Mouse (Mus musculus): ENCODE measurements around the gene Parva. TPM values are rescaled to one million over a fixed set of nuclear protein-coding genes. Genes with fewer than 3 reads are reported as not detected.

Parva gene
- polyA plus RNA-seq, 1 experiment from 2014 or later: 28.5 TPM

GRCm38 (mm10) chr7:112604209-112604608 is 176.9 kb downstream of the Parva start:
- Histone ChIP-seq H3K27me3 (replicated peaks; ENCODE audit: control insufficient read depth, insufficient read depth, low read length) (no peaks in the 10 kb centered on the region), H3K4me2 (ENCODE audit: low read length) (no peak overlapping the region), H3K27ac (ENCODE audit: low read depth, low read length) (peak overlapping the region; percentile 40), H3K4me3 (ENCODE audit: low read length) (no peak overlapping the region), H3K9me3 (ENCODE audit: control insufficient read depth, low read length) (no peaks in the 10 kb centered on the region), H3K9ac (ENCODE audit: low read depth, low read length) (no peak overlapping the region), H3K36me3 (ENCODE audit: control insufficient read depth, insufficient read depth, low read length) (no peaks in the 10 kb centered on the region), H3K4me1 (ENCODE audit: control insufficient read depth, insufficient read depth, low read depth, low read length) (peaks cover 5% of the 10 kb centered on the region)
- peak; percentile 60 for ATAC-seq
- WGBS: 32% methylated on average over 8 of the region's 8 CpGs

GRCm38 (mm10) chr7:112614046-112614790 is 186.9 kb downstream of the Parva start:
- Histone ChIP-seq H3K36me3 (ENCODE audit: control insufficient read depth, insufficient read depth, low read length) (no peaks in the 10 kb centered on the region), H3K4me1 (ENCODE audit: control insufficient read depth, insufficient read depth, low read depth, low read length) (no peaks in the 10 kb centered on the region), H3K9me3 (ENCODE audit: control insufficient read depth, low read length) (no peaks in the 10 kb centered on the region), H3K27me3 (replicated peaks; ENCODE audit: control insufficient read depth, insufficient read depth, low read length) (no peaks in the 10 kb centered on the region), H3K9ac (ENCODE audit: low read depth, low read length) (no peak overlapping the region), H3K27ac (ENCODE audit: low read depth, low read length) (no peak overlapping the region), H3K4me3 (ENCODE audit: low read length) (no peak overlapping the region), H3K4me2 (ENCODE audit: low read length) (no peak overlapping the region)
- ATAC-seq: no peak
- 91% methylated on average over 3 of the region's 3 CpGs for WGBS

DNA sequence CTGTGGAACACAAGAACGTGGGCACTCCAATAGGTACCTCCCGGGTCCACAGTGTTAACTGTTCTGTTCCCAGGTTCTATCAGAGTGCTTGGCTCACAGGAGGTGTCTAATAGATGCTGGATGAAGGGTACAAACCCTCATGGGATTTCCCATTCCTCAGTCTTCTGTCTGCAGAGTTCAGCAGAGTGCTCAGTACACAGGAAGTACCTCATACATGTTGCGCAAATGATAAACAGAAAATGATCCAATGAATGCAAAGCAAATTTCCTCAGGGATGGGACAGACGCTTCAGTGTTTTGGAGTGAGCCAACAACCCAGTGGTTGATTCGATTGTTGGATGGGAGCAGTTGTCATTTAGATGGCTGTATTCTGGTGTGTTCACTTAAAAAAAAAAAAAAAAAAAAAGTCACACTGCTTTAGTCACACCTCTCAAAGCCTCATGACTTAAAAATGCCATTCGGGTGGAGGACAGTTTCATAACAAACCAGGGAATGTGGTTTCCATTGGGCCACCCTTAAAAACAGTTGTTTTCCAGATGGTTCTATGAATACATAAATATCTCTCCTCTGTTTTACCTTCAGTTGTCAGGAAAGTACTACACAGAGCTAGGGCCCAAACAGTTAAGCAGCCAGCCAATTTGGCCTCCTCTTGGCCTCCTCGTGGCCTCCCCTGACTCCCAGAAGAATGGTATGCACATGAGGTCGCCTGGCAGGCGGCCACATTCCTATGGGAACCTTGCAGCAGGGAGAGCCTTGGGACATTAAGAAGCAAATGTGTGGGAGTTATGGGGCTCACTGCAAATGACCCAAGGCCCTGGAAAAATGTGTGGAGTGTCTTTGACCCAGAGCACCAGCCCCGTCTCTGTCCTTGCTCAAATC is 187.7 kb downstream of the Parva start:
- 61% methylated on average over 10 of the region's 10 CpGs for WGBS
- H3K4me3 ChIP-seq (ENCODE audit: low read length): no peak overlapping the region

DNA sequence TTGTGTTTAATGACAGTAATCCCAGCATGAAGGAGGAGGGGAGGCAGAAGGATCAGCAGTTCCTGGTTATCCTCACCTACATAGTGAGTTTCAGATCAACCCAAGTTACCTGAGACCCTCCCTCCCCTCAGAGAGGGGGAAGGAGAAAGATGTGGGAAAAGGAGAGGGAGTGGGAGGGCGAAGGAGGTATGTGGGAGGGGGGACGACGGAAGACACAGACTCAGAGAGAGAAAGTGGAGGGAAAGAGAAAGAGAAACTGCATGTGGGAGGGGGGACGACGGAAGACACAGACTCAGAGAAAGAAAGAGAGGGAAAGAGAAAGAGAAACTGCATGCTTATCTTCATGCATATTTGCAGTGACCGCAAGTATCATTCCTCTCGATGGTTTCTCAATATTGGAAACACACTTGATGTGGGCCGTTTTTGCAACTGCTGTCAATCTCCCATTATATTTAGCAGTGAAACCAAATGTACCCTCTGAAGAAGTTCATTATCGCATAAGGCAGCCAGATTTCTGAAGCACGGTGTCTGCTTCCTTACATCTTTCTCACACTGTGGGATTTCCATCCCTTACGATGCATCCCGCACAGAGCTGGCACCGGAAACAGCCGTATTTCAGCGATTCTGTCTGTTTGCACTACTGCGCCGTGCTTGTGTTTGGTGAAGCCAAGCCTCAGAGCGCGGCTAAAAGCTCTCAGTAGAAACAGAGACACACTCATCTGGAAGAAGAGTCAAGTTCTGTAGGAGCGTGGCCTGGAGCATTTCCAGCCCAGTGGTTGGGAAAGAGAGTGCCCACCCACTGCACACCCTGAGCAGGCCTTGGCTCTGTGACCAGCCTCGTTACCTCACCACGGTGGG is 193.2 kb downstream of the Parva start:
- no peaks in the 10 kb centered on the region for H3K27me3 ChIP-seq (replicated peaks; ENCODE audit: control insufficient read depth, insufficient read depth, low read length)
- peaks cover 2% of the 10 kb centered on the region; the same call in 1 of the 2 replicates for H3K4me1 ChIP-seq (ENCODE audit: control insufficient read depth, insufficient read depth, low read depth, low read length)
- no peaks in the 10 kb centered on the region for H3K36me3 ChIP-seq (ENCODE audit: control insufficient read depth, insufficient read depth, low read length)
- no peak for ATAC-seq
- H3K9me3 ChIP-seq (ENCODE audit: control insufficient read depth, low read length): no peaks in the 10 kb centered on the region
- peak overlapping the region; percentile 13; the same call in 1 of the 2 replicates for H3K4me2 ChIP-seq (ENCODE audit: low read length)
- no peak overlapping the region for H3K27ac ChIP-seq (ENCODE audit: low read depth, low read length)
- WGBS: 72% methylated on average over 22 of the region's 22 CpGs
- no peak overlapping the region for H3K4me3 ChIP-seq (ENCODE audit: low read length)
- H3K9ac ChIP-seq (ENCODE audit: low read depth, low read length): no peak overlapping the region

More for the DNA sequence above, 187.7 kb downstream of the Parva start:
- no peaks in the 10 kb centered on the region for H3K9me3 ChIP-seq (ENCODE audit: control insufficient read depth, low read length)
- ATAC-seq: no peak
- no peaks in the 10 kb centered on the region for H3K27me3 ChIP-seq (replicated peaks; ENCODE audit: control insufficient read depth, insufficient read depth, low read length)
- H3K36me3 ChIP-seq (ENCODE audit: control insufficient read depth, insufficient read depth, low read length): no peaks in the 10 kb centered on the region
- H3K4me2 ChIP-seq (ENCODE audit: low read length): no peak overlapping the region
- H3K9ac ChIP-seq (ENCODE audit: low read depth, low read length): no peak overlapping the region
- H3K27ac ChIP-seq (ENCODE audit: low read depth, low read length): no peak overlapping the region
- H3K4me1 ChIP-seq (ENCODE audit: control insufficient read depth, insufficient read depth, low read depth, low read length): no peaks in the 10 kb centered on the region

- Histone ChIP-seq H3K36me3 (ENCODE audit: control insufficient read depth, insufficient read depth, low read length) (no peaks in the 10 kb centered on the region), H3K4me3 (ENCODE audit: low read length) (no peak overlapping the region), H3K9me3 (ENCODE audit: control insufficient read depth, low read length) (no peaks in the 10 kb centered on the region), H3K27ac (ENCODE audit: low read depth, low read length) (no peak overlapping the region), H3K9ac (ENCODE audit: low read depth, low read length) (no peak overlapping the region), H3K27me3 (replicated peaks; ENCODE audit: control insufficient read depth, insufficient read depth, low read length) (no peaks in the 10 kb centered on the region), H3K4me2 (ENCODE audit: low read length) (no peak overlapping the region), H3K4me1 (ENCODE audit: control insufficient read depth, insufficient read depth, low read depth, low read length) (no peaks in the 10 kb centered on the region)
- WGBS: 81% methylated on average over 4 of the region's 4 CpGs
- no peak for ATAC-seq
Observed at GRCm38 (mm10) chr7:112627481-112627880, 200.2 kb downstream of the Parva start.

- Histone ChIP-seq H3K27ac (ENCODE audit: low read depth, low read length) (no peak overlapping the region), H3K9ac (ENCODE audit: low read depth, low read length) (no peak overlapping the region), H3K4me1 (ENCODE audit: control insufficient read depth, insufficient read depth, low read depth, low read length) (no peaks in the 10 kb centered on the region), H3K27me3 (replicated peaks; ENCODE audit: control insufficient read depth, insufficient read depth, low read length) (no peaks in the 10 kb centered on the region), H3K9me3 (ENCODE audit: control insufficient read depth, low read length) (no peaks in the 10 kb centered on the region), H3K36me3 (ENCODE audit: control insufficient read depth, insufficient read depth, low read length) (no peaks in the 10 kb centered on the region), H3K4me3 (ENCODE audit: low read length) (no peak overlapping the region), H3K4me2 (ENCODE audit: low read length) (no peak overlapping the region)
- 88% methylated on average over 10 of the region's 10 CpGs for WGBS
- ATAC-seq: no peak
Observed at GRCm38 (mm10) chr7:112634505-112635213, 207.4 kb downstream of the Parva start.

DNA sequence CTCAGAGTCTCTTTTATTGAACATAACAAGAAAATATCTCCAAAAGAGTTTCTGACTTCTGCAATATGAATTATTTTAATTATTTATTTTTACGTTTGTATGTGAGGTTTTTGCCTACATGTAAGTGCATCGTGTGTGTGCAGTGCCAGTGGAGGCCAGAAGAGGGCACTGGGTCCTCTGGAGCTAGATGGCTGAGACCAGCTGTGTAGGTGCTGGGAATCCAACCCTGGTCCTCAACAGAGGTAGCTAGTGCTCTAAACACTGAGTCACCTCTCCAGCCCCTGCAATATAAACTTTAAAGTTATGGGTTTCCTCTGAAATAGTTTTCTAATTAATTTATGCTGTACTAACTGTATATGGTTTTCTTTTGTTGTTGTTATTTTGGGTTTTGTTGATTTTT is 208.6 kb downstream of the Parva start:
- H3K27ac ChIP-seq (ENCODE audit: low read depth, low read length): no peak overlapping the region
- H3K4me2 ChIP-seq (ENCODE audit: low read length): no peak overlapping the region
- H3K4me3 ChIP-seq (ENCODE audit: low read length): no peak overlapping the region
- no peaks in the 10 kb centered on the region for H3K9me3 ChIP-seq (ENCODE audit: control insufficient read depth, low read length)
- no peak for ATAC-seq
- WGBS: 96% methylated on average over 2 of the region's 2 CpGs
- H3K27me3 ChIP-seq (replicated peaks; ENCODE audit: control insufficient read depth, insufficient read depth, low read length): no peaks in the 10 kb centered on the region
- H3K4me1 ChIP-seq (ENCODE audit: control insufficient read depth, insufficient read depth, low read depth, low read length): no peaks in the 10 kb centered on the region
- no peak overlapping the region for H3K9ac ChIP-seq (ENCODE audit: low read depth, low read length)
- H3K36me3 ChIP-seq (ENCODE audit: control insufficient read depth, insufficient read depth, low read length): no peaks in the 10 kb centered on the region
